Mouse (Mus musculus): ENCODE measurements around the gene Denr.

DNA sequence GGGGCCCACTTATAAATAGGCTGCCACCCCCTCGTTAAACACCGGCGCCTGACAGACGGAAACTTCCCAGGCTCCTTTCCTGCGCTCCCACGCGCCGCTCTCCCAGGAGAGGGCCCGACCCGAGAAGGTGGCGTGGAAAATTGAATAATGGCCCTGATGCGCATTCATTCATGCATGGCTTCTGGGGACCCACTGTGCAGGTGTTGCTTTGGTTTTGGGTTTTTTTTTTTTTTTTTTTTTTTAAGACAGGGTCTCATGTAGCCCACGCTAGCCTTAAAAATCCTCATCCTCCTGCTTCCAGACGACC, 67.2 kb downstream of the Denr start:
- TF ChIP-seq FLI1 (IDR thresholded peaks at IDR 0.05; ENCODE audit: low read length): no peak
- no peak for TF ChIP-seq GATA1 (IDR thresholded peaks at IDR 0.05; ENCODE audit: borderline replicate concordance, low read length)
